Mouse (Mus musculus): ENCODE results near the gene Fbxo46. TPM values are rescaled to one million over a fixed set of nuclear protein-coding genes. Genes with fewer than 3 reads are reported as not detected.
A peak's percentile ranks its signal among the peaks of the same experiment; 100 is the strongest.
"Not testable (repeated sequence)": the region's sequence is repeated elsewhere in the genome, so short reads cannot be mapped to it uniquely, and the experiment has no call there.

Gene Fbxo46
- total RNA-seq, 2 experiments from 2014 or later = 1.9 to 6.5 TPM

DNA sequence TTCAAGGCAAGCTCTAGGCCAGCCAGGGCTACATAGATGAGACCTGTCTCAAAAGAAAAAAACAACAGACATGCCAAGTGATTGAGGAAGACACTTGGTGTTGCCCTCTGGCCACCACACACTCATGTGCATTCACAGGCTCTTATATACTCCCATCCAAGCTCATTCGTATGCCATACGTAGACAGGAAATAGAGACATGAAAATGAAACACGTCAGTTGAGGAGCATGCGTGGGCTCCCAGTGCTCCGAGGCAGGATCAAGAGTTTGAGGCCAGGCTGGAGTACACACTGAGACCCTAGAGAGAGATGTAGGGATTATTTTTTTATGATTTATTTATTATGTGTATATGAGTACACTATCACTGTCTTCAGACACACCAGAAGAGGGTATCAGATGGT lies 9.7 kb downstream of the Fbxo46 start:
- no peak for ATAC-seq (ENCODE audit: poor library complexity, severe bottlenecking)

DNA sequence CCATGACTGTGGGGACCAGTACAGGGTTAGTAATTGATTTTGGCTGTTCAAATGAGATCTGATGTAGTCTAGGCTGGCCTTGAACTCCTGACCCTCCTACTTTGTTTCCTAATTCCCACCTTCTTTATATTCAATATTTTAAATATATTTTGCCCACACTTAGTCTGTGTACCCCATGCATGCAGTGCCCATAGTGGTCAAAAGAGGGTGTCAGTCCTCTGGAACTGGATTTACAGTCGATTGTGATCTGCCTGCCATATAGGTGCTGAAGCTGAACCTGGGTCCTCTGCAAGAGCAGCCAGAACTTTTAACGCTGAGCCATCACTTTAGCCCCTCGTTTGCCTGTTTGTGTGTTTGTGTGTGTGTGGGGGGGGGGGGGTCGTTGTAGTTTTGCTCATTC lies 11.0 kb downstream of the Fbxo46 start:
- ATAC-seq (ENCODE audit: poor library complexity, severe bottlenecking) = no peak

DNA sequence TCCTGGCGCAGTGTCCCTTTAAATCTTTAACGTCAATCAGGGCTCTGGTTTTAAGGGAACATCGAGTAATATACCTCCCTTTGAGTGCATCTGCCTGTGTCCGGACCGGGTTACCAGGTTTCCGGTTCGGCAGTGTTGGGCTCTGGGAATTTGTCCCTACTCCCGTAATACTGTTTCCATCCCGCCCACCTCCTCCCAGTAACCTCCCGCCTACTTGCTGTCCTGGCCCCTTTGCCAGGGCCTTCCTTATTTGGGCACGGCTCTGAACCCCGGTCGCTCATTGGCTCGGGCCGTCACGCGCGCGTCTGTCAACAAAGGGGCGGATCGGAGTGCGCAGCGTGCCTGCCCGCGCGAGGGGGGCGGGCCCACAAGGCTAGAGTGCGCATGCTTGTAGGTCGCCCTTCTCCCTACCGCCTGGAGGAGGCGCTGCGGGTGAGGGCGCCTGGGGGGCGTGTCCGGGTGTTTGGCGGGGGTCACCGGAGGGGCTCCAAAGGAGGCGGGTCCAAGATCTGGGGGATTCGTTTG lies 11.7 kb downstream of the Fbxo46 start:
- peak; percentile 100 for ATAC-seq (ENCODE audit: poor library complexity, severe bottlenecking)

DNA sequence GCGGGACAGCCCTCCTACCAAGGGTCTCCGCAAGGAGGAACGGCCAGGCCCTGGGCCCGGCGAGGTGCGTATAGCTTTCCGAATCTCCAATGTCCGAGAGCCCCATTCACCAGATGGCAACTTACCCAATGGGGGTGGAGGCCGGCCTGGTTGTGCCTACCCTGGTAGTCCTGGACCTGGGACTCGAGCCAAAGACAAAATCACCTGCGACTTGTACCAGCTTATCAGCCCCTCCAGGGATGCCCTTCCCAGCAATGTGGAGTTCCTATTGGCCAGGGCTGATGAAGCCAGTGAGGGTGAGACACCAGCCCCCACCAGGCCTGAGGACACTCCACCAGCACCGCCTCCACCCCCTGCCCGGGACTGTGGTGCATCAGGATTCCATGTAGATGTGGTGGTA lies 16.5 kb downstream of the Fbxo46 start:
- no peak for ATAC-seq (ENCODE audit: poor library complexity, severe bottlenecking)

DNA sequence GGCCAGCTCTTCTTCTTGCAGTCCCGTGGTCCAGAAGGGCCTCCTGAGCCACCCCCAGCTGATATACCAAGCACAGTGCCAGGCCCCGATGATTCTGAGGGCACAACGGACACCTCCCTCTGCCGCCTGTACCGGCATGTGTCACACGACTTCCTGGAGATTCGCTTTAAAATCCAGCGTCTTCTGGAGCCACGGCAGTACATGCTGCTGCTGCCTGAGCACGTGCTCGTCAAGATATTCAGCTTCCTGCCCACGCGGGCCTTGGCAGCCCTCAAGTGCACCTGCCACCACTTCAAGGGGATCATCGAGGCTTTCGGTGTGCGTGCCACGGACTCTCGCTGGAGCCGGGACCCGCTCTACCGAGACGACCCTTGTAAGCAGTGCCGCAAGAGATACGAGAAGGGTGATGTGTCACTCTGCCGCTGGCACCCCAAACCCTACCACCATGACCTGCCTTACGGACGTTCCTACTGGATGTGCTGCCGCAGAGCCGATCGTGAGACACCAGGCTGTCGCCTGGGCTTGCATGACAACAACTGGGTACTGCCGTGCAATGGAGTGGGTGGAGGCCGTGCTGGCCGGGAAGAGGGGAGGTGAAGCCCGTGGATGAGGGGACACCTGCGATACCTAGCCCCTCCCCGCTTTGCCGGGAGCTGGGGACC lies 17.1 kb downstream of the Fbxo46 start:
- ATAC-seq (ENCODE audit: poor library complexity, severe bottlenecking) = no peak

DNA sequence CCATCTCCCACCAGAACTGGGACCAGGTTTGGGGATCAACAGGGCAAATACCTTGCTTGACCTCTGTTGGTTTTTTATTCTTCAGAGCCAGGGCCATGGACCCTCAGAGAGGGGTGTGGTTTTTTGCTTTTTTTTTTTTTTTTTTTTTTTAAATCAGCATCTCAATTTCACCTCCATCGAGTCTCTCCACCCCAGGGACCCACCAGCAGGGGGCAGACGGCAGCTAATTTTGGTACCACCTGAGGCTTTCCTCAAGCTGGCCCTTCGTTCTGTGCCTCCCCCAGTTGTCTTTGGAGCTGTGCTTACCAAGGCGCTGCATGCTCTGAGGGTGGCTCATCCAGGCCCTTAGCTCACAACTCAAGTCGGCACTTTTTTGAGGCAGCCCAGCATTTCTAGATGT lies 17.7 kb downstream of the Fbxo46 start:
- no peak for ATAC-seq (ENCODE audit: poor library complexity, severe bottlenecking)

DNA sequence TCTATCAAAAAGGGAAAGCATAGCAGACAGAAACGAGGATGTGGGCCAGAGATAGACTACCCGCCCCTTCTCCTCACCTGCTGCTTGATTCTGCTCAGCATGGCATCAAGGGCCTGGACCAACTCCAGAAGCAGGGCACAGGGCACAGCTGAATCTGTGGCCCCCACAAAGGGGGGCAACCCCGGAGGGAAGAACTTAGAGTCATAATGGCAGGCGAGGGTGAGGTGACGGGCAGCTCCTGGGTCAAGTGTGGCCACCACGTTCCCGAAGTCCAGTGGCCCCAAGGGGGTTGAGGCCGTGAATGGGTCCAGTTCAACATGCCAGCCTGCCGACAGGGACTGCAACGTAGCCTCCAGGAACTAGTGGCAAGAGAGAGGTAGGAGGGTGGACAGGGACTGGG lies 27.1 kb downstream of the Fbxo46 start:
- ATAC-seq (ENCODE audit: poor library complexity, severe bottlenecking) = no peak

DNA sequence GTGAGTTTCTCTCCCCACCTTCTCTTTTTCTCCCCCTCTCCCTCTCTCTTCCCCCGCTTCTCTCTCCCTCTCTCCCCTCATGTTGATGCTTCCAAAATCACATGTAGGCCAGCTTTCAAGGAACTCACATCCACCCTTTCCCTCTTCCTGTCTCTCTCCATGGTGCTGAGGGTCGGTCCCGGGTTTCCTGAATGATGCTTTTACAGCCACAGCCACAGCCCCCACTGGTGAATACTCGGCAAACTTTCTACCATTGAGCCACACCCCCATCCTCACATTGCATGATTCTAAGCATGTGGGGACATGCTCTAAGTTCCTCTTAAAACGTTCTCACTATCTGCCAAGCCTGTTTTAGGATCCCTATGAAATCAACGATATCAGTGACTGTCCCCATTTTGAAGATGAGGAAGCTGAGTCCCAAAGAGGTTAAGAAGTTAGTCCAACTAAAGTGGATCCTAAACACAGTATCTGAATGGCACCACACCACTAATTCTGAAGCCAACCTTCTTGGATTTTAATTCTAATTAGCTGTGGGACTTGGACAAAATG lies 27.9 kb downstream of the Fbxo46 start:
- no peak for ATAC-seq (ENCODE audit: poor library complexity, severe bottlenecking)

DNA sequence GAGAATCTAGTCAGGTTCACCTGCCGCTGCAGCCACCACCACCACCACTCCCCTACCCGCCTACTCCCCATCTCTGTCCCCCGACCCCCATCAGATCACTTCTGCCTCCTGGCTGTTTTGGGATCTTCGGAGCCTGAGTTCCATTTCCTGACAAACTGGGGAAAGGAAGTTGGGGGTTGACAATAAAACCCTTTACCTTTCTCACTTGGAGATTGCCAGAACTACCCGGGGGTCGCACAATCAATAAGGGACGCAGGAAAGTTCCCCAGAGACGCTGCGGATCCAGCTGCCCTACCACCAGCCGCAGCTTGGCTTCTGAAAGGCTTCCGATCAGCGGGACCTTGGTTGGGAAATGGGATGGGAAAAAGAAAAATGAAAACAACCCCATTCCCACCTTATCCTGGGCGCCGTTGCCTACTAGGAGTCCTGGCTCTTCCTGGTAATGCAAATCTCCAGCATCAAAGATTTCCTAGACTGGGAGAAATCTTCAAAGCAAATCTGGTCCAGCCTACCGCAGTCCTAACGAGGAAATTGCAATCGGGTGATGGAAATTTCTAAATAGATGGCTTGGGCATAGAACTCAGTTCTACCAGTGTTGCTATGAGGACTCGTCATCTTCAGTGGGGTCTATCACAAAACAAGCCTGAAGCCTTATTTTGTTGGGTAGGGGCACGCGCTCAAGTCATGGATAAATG lies 28.7 kb downstream of the Fbxo46 start:
- no peak for ATAC-seq (ENCODE audit: poor library complexity, severe bottlenecking)

DNA sequence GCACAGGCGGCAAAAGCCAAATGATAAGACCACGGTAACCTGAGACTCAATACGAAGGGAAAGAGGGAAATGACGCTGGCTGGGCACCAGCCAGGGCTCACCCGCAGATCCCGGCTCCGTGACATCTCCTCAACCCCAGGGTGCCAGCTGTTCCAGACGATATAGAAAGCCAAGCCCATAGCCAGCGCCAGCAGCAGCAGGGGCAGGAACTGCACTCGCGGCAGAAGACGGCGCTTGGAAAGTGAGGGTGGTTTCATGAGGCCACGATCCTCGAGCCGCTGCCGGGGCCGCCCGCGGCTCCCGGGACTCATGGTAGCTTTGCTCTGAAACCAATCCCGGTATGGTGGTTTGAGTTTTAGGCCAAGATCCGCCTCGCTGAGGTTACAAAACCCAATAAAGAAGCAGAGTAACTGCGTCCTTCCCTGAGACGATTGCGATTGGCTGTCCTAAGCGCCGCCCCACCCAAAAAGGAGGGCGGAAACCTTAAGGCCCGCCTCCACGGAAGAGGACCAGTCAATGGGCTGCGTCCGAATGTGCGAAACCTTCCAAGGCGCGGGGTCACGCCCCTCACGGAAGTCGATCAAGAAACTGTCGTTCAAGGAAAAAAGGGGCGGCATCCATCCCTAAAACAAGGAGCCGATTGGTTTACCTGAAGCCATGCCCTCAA lies 29.3 kb downstream of the Fbxo46 start, which contains the start of gene Qpctl:
Gene Qpctl (minus strand): TSS at position 417 of the 667 bp plus-strand sequence.
- peak; percentile 91 for ATAC-seq (ENCODE audit: poor library complexity, severe bottlenecking)

DNA sequence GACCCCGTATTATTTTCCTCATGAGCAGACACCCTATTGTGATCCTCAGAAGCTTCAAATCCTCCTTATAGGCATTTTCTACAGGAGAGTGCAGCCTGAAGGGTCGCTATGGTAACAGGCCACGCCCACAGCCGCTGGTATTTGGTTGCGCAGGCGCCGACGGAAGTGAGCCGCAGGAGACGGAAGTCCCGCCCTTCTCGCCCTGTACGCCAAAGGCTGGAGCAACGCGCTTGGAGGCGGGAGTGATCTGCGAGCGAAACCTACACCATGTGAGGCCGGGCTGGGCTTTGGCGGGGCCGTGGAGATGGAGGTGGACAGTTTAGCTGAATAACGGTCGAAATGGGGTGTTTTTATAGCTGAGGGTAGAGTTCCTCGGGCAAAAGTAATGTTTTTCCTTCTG lies 30.0 kb downstream of the Fbxo46 start, which contains the start of gene Snrpd2:
Gene Snrpd2 (plus strand): TSS at position 97 of the 400 bp plus-strand sequence.
- ATAC-seq (ENCODE audit: poor library complexity, severe bottlenecking) = peak; percentile 86

DNA sequence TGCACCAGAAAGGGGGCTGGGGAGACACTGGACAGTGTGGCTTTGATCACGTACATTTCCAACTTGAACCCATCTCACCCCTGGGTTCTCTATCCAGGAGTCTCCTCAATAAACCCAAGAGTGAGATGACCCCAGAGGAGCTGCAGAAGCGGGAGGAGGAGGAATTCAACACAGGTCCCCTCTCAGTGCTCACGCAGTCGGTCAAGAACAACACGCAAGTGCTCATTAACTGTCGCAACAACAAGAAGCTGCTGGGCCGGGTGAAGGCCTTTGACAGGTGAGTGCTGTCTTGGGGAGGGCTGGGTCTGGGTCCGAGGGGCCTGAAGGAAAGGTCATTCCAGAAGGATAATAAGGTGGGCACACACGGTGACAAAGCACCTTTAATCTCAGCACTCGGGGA lies 31.5 kb downstream of the Fbxo46 start:
- ATAC-seq (ENCODE audit: poor library complexity, severe bottlenecking) = not testable (repeated sequence)

DNA sequence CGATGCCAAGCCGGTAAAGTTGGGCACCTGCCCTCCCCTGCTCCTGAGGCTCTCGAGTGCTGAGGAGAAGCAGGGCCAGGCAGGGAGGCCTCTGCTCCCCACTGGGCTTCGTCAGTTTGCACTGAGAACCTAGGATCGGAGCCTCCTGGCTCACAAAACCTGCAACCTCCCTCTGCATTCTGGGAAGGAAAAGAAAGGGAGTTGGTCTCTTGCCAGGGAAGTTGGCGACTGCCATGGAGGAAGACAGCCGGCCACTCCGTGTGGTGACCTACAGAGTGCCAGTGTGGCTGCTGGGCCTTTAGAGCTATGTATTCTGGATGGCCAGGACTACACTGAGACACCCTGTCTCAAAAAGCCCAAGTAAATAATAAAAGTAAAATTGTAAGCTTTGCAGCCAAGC lies 35.1 kb downstream of the Fbxo46 start:
- no peak for ATAC-seq (ENCODE audit: poor library complexity, severe bottlenecking)

DNA sequence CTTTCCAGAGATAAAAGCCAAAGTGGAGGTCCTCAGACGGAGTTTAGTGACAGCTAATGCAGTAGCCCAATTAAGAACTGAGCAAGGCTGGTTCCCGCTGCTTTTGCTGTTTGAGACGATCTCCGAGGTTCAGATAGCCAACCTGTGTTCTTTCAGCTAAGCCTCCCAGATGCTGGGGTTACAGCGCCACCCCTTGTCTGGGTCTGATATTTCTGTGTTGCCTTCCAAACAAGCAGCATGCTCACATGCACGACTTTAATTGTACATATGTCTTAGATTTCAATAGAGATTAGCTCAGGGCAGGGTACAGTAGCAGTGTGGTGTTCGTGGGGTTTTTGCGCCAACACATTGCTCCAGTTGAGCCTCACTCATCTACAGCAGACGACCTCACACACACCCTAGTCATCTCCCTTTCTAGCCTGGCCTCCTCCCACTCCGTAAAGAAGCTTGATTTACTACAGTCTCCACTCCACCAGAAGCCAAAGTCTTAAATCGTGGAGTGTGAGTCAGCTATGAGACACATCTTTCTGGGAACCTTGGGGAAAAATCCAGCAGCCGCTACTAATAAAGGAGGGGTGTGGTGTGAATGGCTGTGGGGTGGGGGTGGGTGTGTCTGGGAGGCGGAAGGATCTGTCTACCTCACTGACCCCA lies 36.3 kb downstream of the Fbxo46 start:
- ATAC-seq (ENCODE audit: poor library complexity, severe bottlenecking) = no peak

DNA sequence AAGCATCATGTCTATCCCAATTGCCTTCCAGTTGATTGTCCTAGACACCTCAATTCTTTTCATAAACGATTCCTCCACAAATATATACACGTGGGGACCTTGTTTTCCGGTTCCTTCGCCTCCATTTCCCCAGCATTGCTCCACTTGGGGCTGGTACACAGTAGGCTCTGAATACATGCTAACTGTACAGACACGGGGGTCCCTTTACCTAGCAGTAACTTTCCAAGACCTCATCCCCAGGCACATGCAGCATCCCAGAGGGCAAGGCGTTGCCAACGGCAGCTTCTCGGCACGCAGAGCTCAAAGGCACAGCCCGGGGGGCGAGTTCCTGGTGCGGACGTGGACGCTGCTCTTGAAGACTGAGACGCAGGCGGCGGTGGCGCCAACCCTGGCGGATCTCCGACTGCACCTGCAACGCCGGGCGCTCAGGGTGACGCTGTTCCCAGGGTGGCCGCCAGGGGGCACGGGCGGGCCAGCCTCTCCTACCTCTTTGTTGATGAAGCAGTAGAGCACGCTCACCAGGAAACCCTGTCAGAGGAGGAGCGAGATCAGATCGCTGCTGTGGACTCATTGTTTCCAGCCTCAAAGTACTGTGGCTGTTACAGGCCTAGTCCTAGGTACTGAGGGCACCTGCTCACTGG lies 37.6 kb downstream of the Fbxo46 start:
- ATAC-seq (ENCODE audit: poor library complexity, severe bottlenecking) = peak; percentile 99

DNA sequence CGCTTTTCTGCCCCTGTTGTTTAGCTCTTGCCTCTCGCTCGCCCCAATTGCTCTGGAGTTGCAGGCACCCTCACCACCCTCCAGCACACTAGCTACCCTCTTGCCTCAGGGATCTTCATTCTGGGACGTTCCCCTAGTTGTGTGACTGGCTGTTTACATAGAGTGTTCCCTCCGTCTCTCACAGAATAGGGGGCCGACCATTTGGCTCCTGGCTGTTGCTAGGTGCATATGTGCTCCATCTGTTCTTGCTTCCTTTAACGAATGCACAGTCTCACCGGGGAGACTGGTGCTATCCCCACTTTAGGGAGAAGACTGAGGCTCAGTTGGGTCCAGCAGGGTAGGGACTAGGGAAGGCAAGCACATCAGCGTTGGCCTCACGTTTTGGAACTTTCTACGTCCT lies 38.9 kb downstream of the Fbxo46 start:
- ATAC-seq (ENCODE audit: poor library complexity, severe bottlenecking) = no peak

DNA sequence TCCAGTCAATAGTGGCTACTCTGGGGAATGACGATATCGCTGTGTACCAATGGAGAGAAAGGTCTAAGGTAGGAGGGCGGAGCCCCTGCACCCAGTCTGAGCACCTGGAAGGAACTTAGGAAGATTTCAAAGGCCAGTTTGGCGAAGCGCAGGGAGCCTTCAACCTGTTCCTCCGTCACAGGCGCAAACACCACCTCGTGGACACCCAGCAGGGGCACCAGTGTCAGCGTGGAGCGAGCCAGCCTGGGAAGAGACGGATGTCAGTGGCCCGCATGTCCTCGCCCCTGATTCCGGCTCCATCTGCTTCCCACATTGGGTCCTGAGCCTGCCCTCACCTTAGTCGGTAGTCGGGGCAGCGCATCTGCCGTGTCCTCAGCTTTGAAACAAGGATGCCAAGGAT lies 39.8 kb downstream of the Fbxo46 start:
- ATAC-seq (ENCODE audit: poor library complexity, severe bottlenecking) = no peak

DNA sequence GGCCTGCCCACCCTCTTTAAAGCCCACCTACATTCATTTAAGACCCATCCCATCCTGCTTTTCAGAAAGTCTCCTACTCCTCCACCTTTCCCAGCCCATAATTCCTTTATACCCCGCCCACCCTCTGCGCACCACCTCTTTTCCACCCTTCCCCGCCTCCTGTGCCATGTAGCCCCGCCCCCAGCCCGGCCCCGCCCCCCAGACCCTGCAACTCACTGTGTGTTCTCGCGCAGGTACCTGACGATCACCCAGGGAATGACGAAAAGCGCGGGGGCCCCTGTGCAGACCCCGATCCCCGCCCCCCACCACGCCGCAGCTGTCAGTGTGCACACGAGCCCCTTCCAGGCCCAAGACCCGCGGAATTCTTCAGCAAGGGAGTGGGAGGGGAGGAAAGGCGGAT lies 40.5 kb downstream of the Fbxo46 start:
- no peak for ATAC-seq (ENCODE audit: poor library complexity, severe bottlenecking)

DNA sequence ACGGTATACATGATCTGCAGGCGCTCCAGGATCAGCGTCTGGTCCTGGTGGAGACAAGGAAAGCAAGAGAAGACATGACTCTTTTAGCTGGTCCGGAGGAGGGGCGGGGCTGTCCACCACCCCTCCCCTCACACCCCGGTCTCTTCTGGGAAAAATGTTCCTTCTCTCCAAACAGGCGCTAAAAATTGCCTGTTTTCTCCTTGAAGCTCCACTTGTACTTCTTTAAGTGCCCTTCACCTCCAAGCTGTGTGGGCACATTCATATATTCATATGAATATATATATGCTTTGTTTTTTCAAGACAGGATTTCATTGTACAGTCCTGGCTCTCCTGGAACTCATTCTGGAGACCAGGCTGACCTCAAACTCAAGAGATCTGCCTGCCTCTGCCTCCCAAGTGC lies 43.3 kb downstream of the Fbxo46 start:
- ATAC-seq (ENCODE audit: poor library complexity, severe bottlenecking) = no peak

DNA sequence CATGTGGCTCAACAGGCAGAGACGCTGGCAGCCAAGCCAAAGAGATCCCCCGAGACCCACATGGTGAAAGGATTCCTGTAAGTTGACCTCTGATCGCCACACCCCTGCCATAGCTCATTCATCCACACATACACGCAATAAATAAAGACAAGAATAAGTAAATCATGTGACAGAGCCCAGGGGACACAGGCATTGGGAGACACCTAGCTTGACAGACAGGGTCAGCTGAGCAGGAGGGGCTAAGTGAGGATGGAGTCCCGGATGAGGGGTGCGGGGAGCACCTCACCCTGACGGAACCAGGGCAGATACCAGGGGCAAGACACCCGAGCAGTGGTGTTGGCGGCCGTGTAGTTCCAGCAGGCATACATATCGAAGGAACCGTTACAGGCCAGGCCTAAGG lies 44.1 kb downstream of the Fbxo46 start:
- ATAC-seq (ENCODE audit: poor library complexity, severe bottlenecking) = no peak

Measured in megakaryocyte, adult 5-6 weeks (primary cell).